Mouse (Mus musculus) ES-E14 (cell line): ENCODE results near the gene Etv6.

Experiments
- HCFC1 ChIP-seq: IDR thresholded peaks from 2 replicates; pipeline ENCODE4 v1.6.1; 2012; ENCODE audit warnings: low read length, inconsistent platforms, borderline replicate concordance; ENCODE audit not compliant: insufficient read depth
- ZC3H11A ChIP-seq: IDR thresholded peaks from 2 replicates; pipeline ENCODE4 v1.6.1; 2012; ENCODE audit warnings: low read depth, mild to moderate bottlenecking, inconsistent platforms, low read length, borderline replicate concordance
- ZNF384 ChIP-seq: IDR thresholded peaks from 2 replicates; pipeline ENCODE4 v1.6.1; 2012; ENCODE audit warnings: low read depth, low read length, inconsistent platforms

- TF ChIP-seq ZC3H11A (no peak), ZNF384 (no peak), HCFC1 (no peak)
Measured at GRCm38 (mm10) chr6:134158201-134158600, 122.7 kb downstream of the Etv6 start.
